7 mouse cellular contexts compared by ENCODE assay signal in the genomic region with DNA sequence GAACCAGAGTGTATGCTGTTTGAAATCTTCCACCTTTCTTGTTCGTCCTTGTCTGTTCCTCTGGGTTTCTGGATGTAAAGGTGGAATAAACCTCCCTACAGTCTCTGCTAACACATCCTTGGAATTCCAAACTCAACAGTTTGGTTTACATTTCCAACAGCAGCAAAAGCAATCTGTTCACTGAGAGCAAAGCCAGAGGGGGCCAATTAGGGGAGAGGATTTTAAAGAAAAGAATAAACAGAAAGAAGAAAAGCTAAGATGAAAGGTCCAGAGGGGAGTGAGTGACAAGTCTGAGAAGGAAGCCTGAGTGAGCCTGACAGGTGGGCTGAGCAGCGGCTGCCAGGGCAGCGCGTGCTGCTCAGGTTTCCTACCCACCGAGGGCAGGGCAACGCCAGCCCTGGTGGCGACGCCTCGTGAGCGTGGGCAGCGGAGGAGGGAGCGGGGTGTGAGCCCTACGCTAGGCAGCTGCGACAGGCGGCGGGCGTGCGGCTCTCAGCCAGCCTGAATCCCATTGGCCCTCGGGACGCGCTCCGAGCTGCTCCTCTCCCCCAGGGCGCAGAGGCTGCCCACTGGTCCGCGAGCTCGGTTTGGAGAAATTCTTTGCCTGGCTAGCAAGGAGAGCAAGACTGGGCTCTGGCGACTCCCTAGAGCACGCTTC. TPM values are rescaled to one million over a fixed set of nuclear protein-coding genes. Genes with fewer than 3 reads are reported as not detected.
DNase-seq lines count a peak whose midpoint lies in the region; ATAC-seq lines count a peak whose summit lies in the region.

Gene Vwc2, plus strand, starts transcription at position 648 of the 658 bp plus-strand sequence.

- no peak for DNase-seq in lung, postnatal 14 days
- peak; percentile 19 to 29 for DNase-seq in layer of hippocampus, adult 8-10 months (ENCODE audit: low spot score in 2 of 2)
- no peak for DNase-seq in MN1 (ENCODE audit: low spot score)

- ATAC-seq in lung, embryonic 16.5 days (ENCODE audit: low read depth) = peak; percentile 68
- peak; percentile 76 for ATAC-seq in forebrain, embryonic 12.5 days (ENCODE audit: low FRiP score)
- ATAC-seq in midbrain, embryonic 15.5 days (replicated peaks) = peak; percentile 76
- no peak for ATAC-seq in monocyte, adult 5-6 weeks (replicated peaks; ENCODE audit: insufficient number of reproducible peaks, low FRiP score, low TSS enrichment, poor library complexity, severe bottlenecking)

- H3K9ac ChIP-seq in lung, embryonic 16.5 days (ENCODE audit: low read length) = peak within 1 kb of the TSS; percentile 43; the same call in 1 of the 2 replicates
- H3K9ac ChIP-seq in forebrain, embryonic 12.5 days = peak within 1 kb of the TSS; percentile 50
- peak within 1 kb of the TSS; percentile 57 for H3K9ac ChIP-seq in midbrain, embryonic 15.5 days

- no peak within 1 kb of the TSS for H3K27ac ChIP-seq in lung, embryonic 16.5 days (ENCODE audit: low read length)
- no peak within 1 kb of the TSS for H3K27ac ChIP-seq in forebrain, embryonic 12.5 days
- peak within 1 kb of the TSS; percentile 40 for H3K27ac ChIP-seq in midbrain, embryonic 15.5 days

- peak within 1 kb of the TSS; percentile 56 for H3K4me3 ChIP-seq in lung, embryonic 16.5 days (ENCODE audit: low read length)
- H3K4me3 ChIP-seq in forebrain, embryonic 12.5 days (replicated peaks) = peak within 1 kb of the TSS; percentile 57
- peak within 1 kb of the TSS; percentile 66 for H3K4me3 ChIP-seq in midbrain, embryonic 15.5 days

- peak within 1 kb of the TSS; percentile 93 for H3K4me2 ChIP-seq in lung, embryonic 16.5 days (ENCODE audit: low read depth, low read length)
- H3K4me2 ChIP-seq in forebrain, embryonic 12.5 days = peak within 1 kb of the TSS; percentile 95
- H3K4me2 ChIP-seq in midbrain, embryonic 15.5 days = peak within 1 kb of the TSS; percentile 96

- H3K4me1 ChIP-seq in lung, embryonic 16.5 days (replicated peaks; ENCODE audit: control insufficient read depth, insufficient read depth, low read length) = peaks cover 17% of the 10 kb centered on the region
- H3K4me1 ChIP-seq in forebrain, embryonic 12.5 days = peaks cover 31% of the 10 kb centered on the region
- peaks cover 26% of the 10 kb centered on the region for H3K4me1 ChIP-seq in midbrain, embryonic 15.5 days

- H3K36me3 ChIP-seq in lung, embryonic 16.5 days (ENCODE audit: control insufficient read depth, insufficient read depth, low read length) = no peaks in the 10 kb centered on the region
- no peaks in the 10 kb centered on the region for H3K36me3 ChIP-seq in forebrain, embryonic 12.5 days (replicated peaks)
- no peaks in the 10 kb centered on the region for H3K36me3 ChIP-seq in midbrain, embryonic 15.5 days (replicated peaks)

- H3K27me3 ChIP-seq in lung, embryonic 16.5 days (ENCODE audit: control insufficient read depth, insufficient read depth, low read depth, low read length) = peaks cover 38% of the 10 kb centered on the region
- peaks cover 71% of the 10 kb centered on the region for H3K27me3 ChIP-seq in forebrain, embryonic 12.5 days
- H3K27me3 ChIP-seq in midbrain, embryonic 15.5 days (replicated peaks) = peaks cover 25% of the 10 kb centered on the region

- WGBS in lung, embryonic 16.5 days = under 1% methylated on average over 28 of the region's 28 CpGs
- WGBS in forebrain, embryonic 12.5 days = under 1% methylated on average over 28 of the region's 28 CpGs
- under 1% methylated on average over 23 of the region's 28 CpGs for WGBS in midbrain, embryonic 15.5 days

- no peaks in the 10 kb centered on the region for H3K9me3 ChIP-seq in lung, embryonic 16.5 days (ENCODE audit: control insufficient read depth, low read length)
- H3K9me3 ChIP-seq in forebrain, embryonic 12.5 days = no peaks in the 10 kb centered on the region
- no peaks in the 10 kb centered on the region for H3K9me3 ChIP-seq in midbrain, embryonic 15.5 days

RNA-seq across cellular contexts. Expression of gene Vwc2, which starts in this region (rescaled TPM):
- 0.74 and 0.88 TPM in 2 replicates for polyA plus RNA-seq in lung, embryonic 16.5 days (2015; fragmentation: Nextera tagmentation; extraction: Ambion mirVana)
- 2.7 and 2.9 TPM in 2 replicates for polyA plus RNA-seq in forebrain, embryonic 12.5 days (2016; fragmentation: Nextera tagmentation; extraction: Ambion mirVana)
- 1 to 10 TPM; 4.2 to 6.8 (median 6.0) TPM for total RNA-seq in layer of hippocampus, adult 8-10 months (2022)
- 9.2 and 9.5 TPM in 2 replicates for polyA plus RNA-seq in midbrain, embryonic 15.5 days (2015; fragmentation: Nextera tagmentation; extraction: Ambion mirVana)
- not detected in 3 replicates for total RNA-seq in monocyte, adult 5-6 weeks (2017)

Comparison
In these comparisons a context has a peak if more than half of its experiments do, and no peak if none do; other contexts are left out.
1. Peak in ATAC-seq, H3K4me3 ChIP-seq, H3K9ac ChIP-seq and H3K4me2 ChIP-seq in lung, embryonic 16.5 days; RNA of the gene not detected or under 1 TPM.
2. DNase-seq: peak in layer of hippocampus, adult 8-10 months (2 of 2); none in lung, postnatal 14 days (single experiment) and MN1 (single experiment).
3. Peak in every context shown above with its lines, with median percentiles within 50 percentile points of each other: H3K4me2 ChIP-seq, H3K4me3 ChIP-seq and H3K9ac ChIP-seq.